Mouse (Mus musculus) heart, postnatal 0 days (tissue): ENCODE data around the gene Hmox2. TPM values are rescaled to one million over a fixed set of nuclear protein-coding genes. Genes with fewer than 3 reads are reported as not detected.
"Not testable (repeated sequence)": the region's sequence is repeated elsewhere in the genome, so short reads cannot be mapped to it uniquely, and the experiment has no call there.

Source experiments
- ATAC-seq: fragments of 200-750 bp; cut with Nextera tagmentation; 2 replicates; pipeline ENCODE4 v1.8.0; 2017; ENCODE audit warnings: low read depth, moderate number of reproducible peaks, moderate library complexity; ENCODE audit not compliant: insufficient read depth
- DNase-seq: peaks from one replicate; pipeline ENCODE4 v3.0.0-alpha.2; 2016; ENCODE audit warnings: low spot score
- H3K27ac ChIP-seq: fragments of 300-500 bp; sonication (generic); 2 replicates; pipeline ENCODE4 v1.5.1; 2014; ENCODE audit warnings: low read depth, mild to moderate bottlenecking
- H3K27me3 ChIP-seq: fragments of 300-500 bp; sonication (generic); 2 replicates; pipeline ENCODE4 v1.6.1; 2014; ENCODE audit warnings: low read length, mixed read lengths; ENCODE audit not compliant: control insufficient read depth, insufficient read depth
- H3K36me3 ChIP-seq: fragments of 300-500 bp; sonication (generic); replicated peaks from 2 replicates; pipeline ENCODE4 v1.6.1; 2014; ENCODE audit warnings: low read length, mixed read lengths; ENCODE audit not compliant: control insufficient read depth, insufficient read depth
- H3K4me1 ChIP-seq: fragments of 300-500 bp; sonication (generic); 2 replicates; pipeline ENCODE4 v1.6.1; 2014; ENCODE audit warnings: antibody characterized with exemption; ENCODE audit not compliant: control insufficient read depth, insufficient read depth
- H3K4me2 ChIP-seq: fragments of 300-500 bp; sonication (generic); 2 replicates; pipeline ENCODE4 v1.6.1; 2014; ENCODE audit warnings: low read depth, mild to moderate bottlenecking, low read length, moderate library complexity
- H3K4me3 ChIP-seq: fragments of 300-500 bp; sonication (generic); 2 replicates; pipeline ENCODE4 v1.5.1; 2014; ENCODE audit warnings: low read depth, low read length
- H3K9ac ChIP-seq: fragments of 300-500 bp; sonication (generic); replicated peaks from 2 replicates; pipeline ENCODE4 v1.6.1; 2014; ENCODE audit warnings: low read depth, low read length, mixed read lengths
- H3K9me3 ChIP-seq: fragments of 300-500 bp; sonication (generic); replicated peaks from 2 replicates; pipeline ENCODE4 v1.6.1; 2016; ENCODE audit warnings: low read length; ENCODE audit not compliant: control insufficient read depth
- CTCF ChIP-seq: IDR thresholded peaks from 2 replicates; pipeline ENCODE4 v1.5.1; 2016; ENCODE audit warnings: antibody characterized with exemption, control low read depth, low read depth
- EP300 ChIP-seq: IDR thresholded peaks from 2 replicates; pipeline ENCODE4 v1.6.1; 2016; ENCODE audit warnings: antibody characterized with exemption, low read depth
- WGBS: fragments of 180-500 bp; shearing (Covaris S2); extraction: QIAGEN DNeasy Blood & Tissue Kit; methylation state at CpG from one replicate; pipeline ENCODE4 v1.1.7; 2014; 5-methylcytosine and 5-hydroxymethylcytosine counted together
- polyA plus RNA-seq: library from polyadenylated mRNA; unstranded; fragments of >200 nt; fragmentation: Nextera tagmentation; extraction: Ambion mirVana; gene quantifications from 2 replicates; pipeline ENCODE4 v1.2.1, GENCODE M21; 2015
- total RNA-seq: library from RNA; depleted of rRNA; stranded (reverse); fragments of >200 nt; gene quantifications from 2 replicates; pipeline ENCODE4 v1.2.3, GENCODE M21; 2014; ENCODE audit warnings: low replicate concordance

Gene Hmox2
- total and polyA plus RNA-seq, 2 experiments from 2014 or later: 56.8 to 87.0 TPM

DNA sequence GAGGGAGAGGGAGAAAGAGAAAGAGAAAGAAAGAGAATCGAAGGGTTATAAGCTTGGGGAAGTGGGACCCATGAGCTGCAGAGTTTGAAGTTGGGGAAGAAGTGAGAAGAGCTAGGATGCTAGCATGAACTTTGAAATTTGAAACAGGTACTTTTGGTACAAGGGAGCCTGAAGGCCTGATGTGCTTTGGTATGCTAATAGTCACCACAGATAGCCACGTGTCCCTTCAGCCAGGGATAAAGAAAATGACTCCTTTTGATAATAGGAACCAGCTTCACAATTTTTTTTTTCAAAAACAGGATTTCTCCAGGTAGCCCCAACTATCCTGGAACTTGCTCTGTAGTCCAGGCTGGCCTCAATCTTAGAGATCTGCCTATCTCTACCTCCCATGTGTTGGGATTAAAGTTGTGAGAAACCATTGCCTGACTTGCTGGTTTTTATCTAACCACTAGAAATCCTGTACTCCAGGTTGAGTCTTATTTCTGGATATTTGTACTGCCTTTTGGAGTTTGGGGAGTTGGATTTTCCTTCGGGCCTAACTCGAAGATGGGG is 43.5 kb upstream of the Hmox2 start:
- H3K9me3 ChIP-seq: no peaks in the 10 kb centered on the region
- ATAC-seq (no peak), DNase-seq (no peak)
- WGBS: 82% methylated on average over 4 of the region's 4 CpGs
- H3K4me1 ChIP-seq: peaks cover 16% of the 10 kb centered on the region
- no peak overlapping the region for H3K4me2 ChIP-seq
- no peak overlapping the region for H3K4me3 ChIP-seq
- no peak overlapping the region for H3K9ac ChIP-seq
- H3K36me3 ChIP-seq: peaks cover 8% of the 10 kb centered on the region; the same call in 1 of the 2 replicates
- peak overlapping the region; percentile 77; the same call in 1 of the 2 replicates for H3K27ac ChIP-seq
- TF ChIP-seq CTCF: no peak
- no peak for TF ChIP-seq EP300
- no peaks in the 10 kb centered on the region for H3K27me3 ChIP-seq

DNA sequence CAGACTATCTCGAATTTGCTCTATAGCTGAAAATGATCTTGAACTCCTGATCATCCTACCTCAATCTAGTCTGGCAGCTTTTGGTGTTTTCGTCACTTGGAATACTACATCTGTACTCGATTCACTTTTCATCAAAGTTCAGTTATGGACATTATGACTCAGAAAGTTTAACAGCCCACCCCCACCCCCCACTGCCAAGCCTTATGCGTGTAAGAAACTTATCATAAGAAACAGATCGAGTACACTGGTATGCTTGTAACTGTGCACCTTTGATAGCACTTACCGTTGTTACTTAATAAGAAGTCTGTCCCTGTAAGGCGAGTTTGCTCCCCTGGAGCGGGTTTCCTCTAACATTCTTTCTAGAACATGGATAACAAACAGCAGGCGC is 43.0 kb upstream of the Hmox2 start:
- Histone ChIP-seq H3K36me3 (peaks cover 13% of the 10 kb centered on the region), H3K4me1 (peaks cover 16% of the 10 kb centered on the region), H3K27me3 (no peaks in the 10 kb centered on the region), H3K4me3 (peak overlapping the region; percentile 63), H3K9me3 (no peaks in the 10 kb centered on the region), H3K4me2 (peak overlapping the region; percentile 86), H3K27ac (peak overlapping the region; percentile 77), H3K9ac (peak overlapping the region; percentile 69; the same call in 1 of the 2 replicates)
- ATAC-seq (no peak), DNase-seq (no peak)
- TF ChIP-seq EP300 (no peak), CTCF (no peak)
- 22% methylated on average over 9 of the region's 9 CpGs for WGBS

DNA sequence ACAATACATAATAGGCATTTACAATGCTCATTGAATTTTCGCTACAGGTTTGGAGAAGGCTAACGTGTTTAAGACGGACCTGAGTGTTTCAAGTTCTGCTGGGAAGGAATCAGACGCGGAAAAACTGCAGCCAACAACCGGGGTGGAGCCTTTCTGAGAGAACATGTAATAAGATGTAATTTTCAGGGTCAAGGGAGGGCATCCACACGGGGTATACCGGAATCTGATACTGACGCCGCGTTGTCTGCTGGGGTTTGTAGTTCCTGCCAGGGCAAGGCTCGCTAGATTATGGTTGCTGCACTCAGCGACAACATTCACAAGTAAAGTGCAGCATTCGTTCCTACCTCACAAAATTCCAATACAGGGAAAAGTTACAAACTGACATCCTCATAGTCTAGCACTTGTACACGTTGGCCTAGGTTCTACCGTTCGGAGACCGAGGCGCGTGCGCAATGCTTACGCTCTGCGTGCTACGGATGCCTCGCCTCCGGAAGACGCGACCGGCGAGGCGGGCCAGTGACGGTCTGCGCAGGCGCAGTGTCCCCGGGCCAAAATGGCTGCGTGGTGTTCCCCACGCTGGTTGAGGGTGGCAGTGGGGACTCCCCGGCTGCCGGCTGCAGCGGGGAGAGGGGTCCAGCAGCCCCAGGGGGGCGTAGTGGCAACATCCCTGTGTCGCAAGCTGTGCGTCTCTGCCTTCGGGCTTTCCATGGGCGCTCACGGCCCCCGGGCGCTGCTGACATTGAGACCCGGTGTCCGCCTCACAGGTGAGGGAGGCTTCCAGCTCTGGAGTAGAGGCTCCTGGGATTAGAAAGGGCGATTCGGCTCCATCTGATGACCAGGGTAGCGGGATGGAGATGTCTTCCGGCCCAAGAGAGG is 42.3 kb upstream of the Hmox2 start:
- peak overlapping the region; percentile 63 for H3K4me3 ChIP-seq

DNA sequence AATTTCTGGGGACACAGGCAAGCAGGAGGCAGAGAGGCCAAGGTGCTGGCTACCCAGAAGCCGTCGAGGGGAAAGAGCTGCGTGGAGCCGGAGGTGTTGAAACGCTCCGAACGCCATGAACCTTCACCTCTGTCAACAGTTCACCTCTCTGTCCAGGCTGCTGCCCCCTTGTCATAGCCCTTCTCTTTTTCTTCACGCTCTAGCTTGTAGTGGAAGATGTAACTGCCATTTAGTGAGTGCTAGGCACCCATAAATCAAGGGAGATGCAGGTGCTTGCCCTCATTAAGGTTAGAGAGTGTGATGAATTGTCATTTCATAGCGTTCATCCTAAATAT is 41.7 kb upstream of the Hmox2 start:
- 2% methylated on average over 9 of the region's 9 CpGs for WGBS
- no peak for DNase-seq

More for the DNA sequence above, 42.3 kb upstream of the Hmox2 start:
- Histone ChIP-seq H3K27ac (peak overlapping the region; percentile 77), H3K27me3 (no peaks in the 10 kb centered on the region), H3K9ac (peak overlapping the region; percentile 69), H3K4me1 (peaks cover 12% of the 10 kb centered on the region), H3K36me3 (peaks cover 16% of the 10 kb centered on the region), H3K9me3 (no peaks in the 10 kb centered on the region), H3K4me2 (peak overlapping the region; percentile 86)
- DNase-seq (peak; percentile 91), ATAC-seq (peak; percentile 81)
- TF ChIP-seq EP300 (peak; percentile 39; the same call in 1 of the 2 replicates), CTCF (no peak)
- under 1% methylated on average over 54 of the region's 54 CpGs for WGBS

DNA sequence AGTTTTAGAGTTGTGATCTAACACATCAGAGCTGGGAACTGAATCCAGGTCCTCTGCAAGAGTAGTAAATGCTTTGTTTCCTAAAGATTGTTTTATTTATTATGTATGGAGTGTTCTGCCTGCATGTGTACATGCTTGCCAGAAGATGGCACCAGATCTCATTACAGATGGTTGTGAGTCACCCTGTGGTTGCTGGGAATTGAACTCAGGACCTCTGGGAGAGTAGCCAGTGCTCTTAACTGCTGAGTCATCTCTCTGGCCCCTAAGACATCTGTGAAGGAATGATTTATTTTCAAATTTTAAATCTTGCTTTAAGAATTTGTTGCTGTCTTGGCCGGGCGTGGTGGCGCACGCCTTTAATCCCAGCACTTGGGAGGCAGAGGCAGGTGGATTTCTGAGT is 36.8 kb upstream of the Hmox2 start:
- H3K27ac ChIP-seq, H3K4me1 ChIP-seq, ATAC-seq, H3K27me3 ChIP-seq, H3K9me3 ChIP-seq, DNase-seq, H3K4me3 ChIP-seq, H3K9ac ChIP-seq, H3K4me2 ChIP-seq: not testable (repeated sequence)
- TF ChIP-seq CTCF: peak; percentile 8; the same call in 1 of the 2 replicates
- 94% methylated on average over 4 of the region's 4 CpGs for WGBS
- peaks cover 68% of the 10 kb centered on the region for H3K36me3 ChIP-seq

More for the DNA sequence above, 41.7 kb upstream of the Hmox2 start:
- no peak for TF ChIP-seq CTCF
- TF ChIP-seq EP300: no peak
- peak overlapping the region; percentile 86 for H3K4me2 ChIP-seq
- peaks cover 22% of the 10 kb centered on the region for H3K36me3 ChIP-seq
- H3K4me1 ChIP-seq: peaks cover 9% of the 10 kb centered on the region; the same call in 1 of the 2 replicates
- peak overlapping the region; percentile 69 for H3K9ac ChIP-seq
- peak overlapping the region; percentile 63 for H3K4me3 ChIP-seq
- no peak for ATAC-seq
- H3K9me3 ChIP-seq: no peaks in the 10 kb centered on the region
- H3K27ac ChIP-seq: peak overlapping the region; percentile 77
- H3K27me3 ChIP-seq: no peaks in the 10 kb centered on the region
